Mouse (Mus musculus) G1E (cell line): ENCODE results near the gene Tlk2. TPM values are rescaled to one million over a fixed set of nuclear protein-coding genes. Genes with fewer than 3 reads are reported as not detected.

Experiments used
- ATAC-seq: 2 replicates; pipeline ENCODE4 v1.8.0; 2016; ENCODE audit warnings: mild to moderate bottlenecking; ENCODE audit not compliant: insufficient number of reproducible peaks, poor library complexity, low FRiP score, severe bottlenecking; ENCODE audit errors: extremely low read depth
- DNase-seq: peaks from one replicate; pipeline ENCODE4 v3.0.0; 2012; ENCODE audit warnings: low spot score
- H3K27me3 ChIP-seq: 2 replicates; pipeline ENCODE4 v1.6.1; 2012; ENCODE audit warnings: mild to moderate bottlenecking, low read length, inconsistent platforms; ENCODE audit not compliant: insufficient read depth
- H3K36me3 ChIP-seq: replicated peaks from 2 replicates; pipeline ENCODE3; 2012; ENCODE audit warnings: mild to moderate bottlenecking, inconsistent platforms
- H3K4me1 ChIP-seq: 2 replicates; pipeline ENCODE4 v1.6.1; 2012; ENCODE audit warnings: low read depth, low read length, inconsistent platforms, mixed read lengths; ENCODE audit not compliant: insufficient read depth
- H3K4me3 ChIP-seq: 2 replicates; pipeline ENCODE4 v1.5.1; 2012; ENCODE audit warnings: low read depth, mild to moderate bottlenecking, inconsistent platforms, low read length, moderate library complexity, mixed read lengths
- H3K9me3 ChIP-seq: replicated peaks from 2 replicates; pipeline ENCODE4 v1.6.1; 2012; ENCODE audit warnings: inconsistent platforms
- CTCF ChIP-seq: IDR thresholded peaks from 2 replicates; pipeline ENCODE4 v1.5.1; 2012; ENCODE audit warnings: low read depth, low read length, inconsistent platforms, mixed read lengths
- GATA1 ChIP-seq: IDR thresholded peaks from 2 replicates; pipeline ENCODE4 v1.6.1; 2012; ENCODE audit warnings: borderline replicate concordance, low read length, inconsistent platforms, mixed read lengths
- GATA2 ChIP-seq: IDR thresholded peaks from 2 replicates; pipeline ENCODE4 v1.6.1; 2012; ENCODE audit warnings: low read depth, low read length, inconsistent platforms, borderline replicate concordance
- POLR2AphosphoS5 ChIP-seq: IDR thresholded peaks from 2 replicates; pipeline ENCODE4 v1.6.1; 2012; ENCODE audit warnings: low read depth, low read length, inconsistent platforms; ENCODE audit not compliant: insufficient replicate concordance
- TAL1 ChIP-seq: conservative IDR thresholded peaks from 2 replicates; pipeline ENCODE4 v1.6.1; 2012; ENCODE audit warnings: low read depth, low read length, inconsistent platforms, mixed read lengths
- polyA plus RNA-seq: library from polyadenylated mRNA; stranded (reverse); fragments of >175 nt; gene quantifications from 2 replicates; pipeline ENCODE4 v1.2.3, GENCODE M21; 2012
- total RNA-seq, 2 experiments: library from RNA; stranded (forward) in 1 of 2; stranded (reverse) in 1 of 2; fragments of 200-1000 nt in 1 of 2; fragments of >200 nt in 1 of 2; fragmentation: Nextera tagmentation in 1 of 2; gene quantifications; 2 replicates each; pipeline ENCODE4 v1.2.3; 2014 to 2017

The Tlk2 gene
- total and polyA plus RNA-seq, 3 experiments = 20.4 to 187 (median 102) TPM

DNA sequence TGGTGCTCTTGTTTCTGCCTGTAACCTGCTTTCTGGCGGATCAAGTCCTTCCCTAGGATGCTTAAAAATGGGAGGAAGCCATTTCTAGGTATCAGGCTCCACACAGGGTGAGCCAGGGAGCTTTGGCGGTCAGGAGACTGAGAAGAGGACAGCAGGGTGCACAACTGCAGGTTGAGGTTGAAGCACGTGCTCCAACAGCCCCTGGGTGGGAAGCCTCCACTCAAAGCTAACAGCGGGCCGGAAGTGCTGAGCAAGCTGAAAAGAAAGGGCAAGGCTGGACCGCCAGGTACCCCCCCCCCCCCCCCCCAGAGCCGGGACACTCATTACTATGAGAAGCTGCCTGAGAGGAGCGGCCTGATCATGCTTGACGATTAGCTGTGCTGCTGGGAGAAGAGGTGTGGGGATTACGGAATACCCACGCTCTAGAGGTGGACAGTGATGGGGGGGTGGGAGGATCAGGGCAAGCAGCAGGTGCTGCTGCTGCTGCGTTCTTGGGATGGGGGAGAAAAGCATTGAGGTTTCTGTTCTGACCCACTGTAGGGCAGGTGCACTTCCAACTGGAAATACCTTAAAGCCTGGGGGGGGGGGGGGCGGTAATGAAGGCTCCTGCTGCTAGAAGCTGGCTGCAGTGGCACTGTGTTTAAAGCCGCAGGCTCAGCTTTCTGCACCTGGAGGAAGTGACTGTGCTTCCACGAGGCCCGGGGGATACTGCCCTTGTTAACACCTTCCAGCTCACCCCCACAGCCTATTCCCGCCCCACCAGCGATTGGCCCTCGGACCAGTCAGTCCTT, 27.2 kb upstream of the Tlk2 start:
- TF ChIP-seq CTCF (no peak), GATA2 (no peak), TAL1 (no peak), POLR2AphosphoS5 (no peak), GATA1 (no peak)
- Histone ChIP-seq H3K9me3 (no peaks in the 10 kb centered on the region), H3K4me1 (peaks cover 76% of the 10 kb centered on the region), H3K27me3 (no peaks in the 10 kb centered on the region), H3K4me3 (peak overlapping the region; percentile 62; the same call in 1 of the 2 replicates), H3K36me3 (no peaks in the 10 kb centered on the region)
- peak; percentile 64 for DNase-seq
- no peak for ATAC-seq

DNA sequence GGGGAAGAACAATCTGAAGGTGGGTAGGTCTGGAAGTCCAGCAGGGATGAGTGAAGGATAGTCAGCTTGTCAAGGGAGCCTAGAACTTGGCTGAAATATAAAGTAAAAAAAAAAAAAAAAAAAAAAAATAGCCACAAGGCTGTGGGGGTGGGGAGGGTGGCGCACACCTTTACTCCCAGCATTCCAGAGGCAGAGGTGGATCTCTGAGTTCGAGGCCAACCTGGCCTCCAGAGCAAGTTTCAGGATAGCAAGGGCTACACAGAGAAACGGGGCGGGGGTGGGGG, 26.6 kb upstream of the Tlk2 start:
- H3K36me3 ChIP-seq = no peaks in the 10 kb centered on the region
- DNase-seq (no peak), ATAC-seq (no peak)
- H3K4me1 ChIP-seq = peaks cover 80% of the 10 kb centered on the region
- H3K4me3 ChIP-seq = peak overlapping the region; percentile 62; the same call in 1 of the 2 replicates
- H3K9me3 ChIP-seq = no peaks in the 10 kb centered on the region
- TF ChIP-seq TAL1 (no peak), GATA2 (no peak), CTCF (no peak), POLR2AphosphoS5 (no peak), GATA1 (no peak)
- no peaks in the 10 kb centered on the region for H3K27me3 ChIP-seq

GRCm38 (mm10) chr11:105152357-105152899, 26.2 kb upstream of the Tlk2 start:
- Histone ChIP-seq H3K9me3 (no peaks in the 10 kb centered on the region), H3K36me3 (no peaks in the 10 kb centered on the region), H3K4me3 (peak overlapping the region; percentile 64; the same call in 1 of the 2 replicates), H3K4me1 (peaks cover 82% of the 10 kb centered on the region), H3K27me3 (no peaks in the 10 kb centered on the region)
- peak; percentile 52 for DNase-seq
- ATAC-seq = peak; percentile 74
- TF ChIP-seq TAL1 (peak; percentile 75), GATA2 (no peak)

DNA sequence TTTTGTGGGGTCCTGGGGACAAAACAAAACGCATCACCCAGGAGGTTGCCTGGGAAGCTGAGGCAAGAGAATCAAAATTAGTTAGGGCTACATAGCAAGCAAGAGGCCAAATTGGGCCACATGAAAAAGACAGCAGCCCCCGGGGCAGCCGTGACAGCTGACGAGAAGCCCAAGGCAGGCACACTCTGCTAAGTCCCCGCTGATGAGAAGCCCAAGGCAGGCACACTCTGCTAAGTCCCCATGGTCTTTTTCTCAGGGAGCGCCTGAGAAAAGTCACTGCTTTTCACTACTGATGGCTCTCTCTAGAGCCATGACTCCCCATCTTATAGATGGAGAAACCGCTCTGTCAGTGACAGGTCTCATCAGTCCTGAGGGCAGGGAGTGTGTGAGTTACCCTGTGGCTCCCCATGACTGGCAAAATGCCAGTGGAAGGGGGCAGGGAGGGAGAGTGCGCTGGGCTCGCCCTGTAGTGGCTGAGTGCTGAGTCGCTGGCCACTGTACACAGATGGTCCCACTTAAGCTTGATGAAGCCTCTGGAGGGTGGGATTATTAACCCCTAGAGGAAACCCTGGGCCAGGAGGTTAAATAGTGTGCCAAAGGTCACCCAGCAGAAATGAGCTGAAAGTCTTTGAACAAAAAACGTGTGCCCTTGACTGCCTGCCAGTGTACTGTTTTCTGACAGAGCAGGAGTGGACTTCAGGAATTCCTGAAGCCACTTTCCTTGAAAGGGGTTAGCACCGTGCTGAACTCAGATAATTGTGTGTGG, 25.4 kb upstream of the Tlk2 start:
- H3K4me1 ChIP-seq = peaks cover 90% of the 10 kb centered on the region
- 0 out of 2 replicates have a peak, but pooled peaks have one; percentile 16 for ATAC-seq
- H3K27me3 ChIP-seq = no peaks in the 10 kb centered on the region
- no peak for TF ChIP-seq GATA2
- TF ChIP-seq CTCF = no peak
- H3K9me3 ChIP-seq = no peaks in the 10 kb centered on the region
- peak overlapping the region; percentile 64; the same call in 1 of the 2 replicates for H3K4me3 ChIP-seq
- no peaks in the 10 kb centered on the region for H3K36me3 ChIP-seq
- DNase-seq = peak; percentile 27

DNA sequence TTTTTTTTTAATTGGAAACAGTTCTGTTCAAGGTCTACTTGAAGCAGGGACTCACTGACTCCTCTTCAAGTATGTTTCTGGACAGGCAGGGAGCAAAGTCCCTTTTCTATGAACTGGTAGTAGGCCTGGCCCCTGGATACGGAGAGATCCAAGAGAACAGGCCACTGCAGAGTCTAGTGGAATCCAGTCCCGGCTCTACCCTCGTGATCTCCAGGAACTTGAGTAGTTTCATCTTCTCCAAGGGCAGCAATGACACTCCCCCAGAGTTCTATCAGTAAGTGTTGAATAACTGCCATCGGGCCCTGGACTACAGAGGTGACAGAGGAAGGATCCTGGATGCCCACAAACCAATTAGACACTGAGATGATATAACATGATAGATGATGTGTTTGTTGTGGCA, 22.7 kb upstream of the Tlk2 start:
- DNase-seq (no peak), ATAC-seq (no peak)
- TF ChIP-seq CTCF = no peak
- Histone ChIP-seq H3K36me3 (peaks cover 17% of the 10 kb centered on the region), H3K4me3 (no peak overlapping the region), H3K27me3 (no peaks in the 10 kb centered on the region), H3K4me1 (peaks cover 91% of the 10 kb centered on the region), H3K9me3 (no peaks in the 10 kb centered on the region)

GRCm38 (mm10) chr11:105156748-105157267, 21.8 kb upstream of the Tlk2 start:
- H3K4me1 ChIP-seq = peaks cover 88% of the 10 kb centered on the region
- no peak for DNase-seq

More at GRCm38 (mm10) chr11:105156748-105157267, 21.8 kb upstream of the Tlk2 start:
- H3K36me3 ChIP-seq = peaks cover 26% of the 10 kb centered on the region
- ATAC-seq = no peak
- H3K4me3 ChIP-seq = peak overlapping the region; percentile 70
- no peaks in the 10 kb centered on the region for H3K27me3 ChIP-seq
- TF ChIP-seq TAL1 = no peak
- TF ChIP-seq POLR2AphosphoS5 = no peak
- no peak for TF ChIP-seq GATA1
- TF ChIP-seq GATA2 = no peak
- no peak for TF ChIP-seq CTCF
- no peaks in the 10 kb centered on the region for H3K9me3 ChIP-seq
